Mouse (Mus musculus): ENCODE data around the gene Snap23.
A peak's percentile ranks its signal among the peaks of the same experiment; 100 is the strongest.

Gene Snap23

GRCm38 (mm10) chr2:120592227-120592626, 24.8 kb downstream of the Snap23 start:
- no peak for DNase-seq

- DNase-seq: no peak
Measured at GRCm38 (mm10) chr2:120597734-120598133, 30.3 kb downstream of the Snap23 start.

DNA sequence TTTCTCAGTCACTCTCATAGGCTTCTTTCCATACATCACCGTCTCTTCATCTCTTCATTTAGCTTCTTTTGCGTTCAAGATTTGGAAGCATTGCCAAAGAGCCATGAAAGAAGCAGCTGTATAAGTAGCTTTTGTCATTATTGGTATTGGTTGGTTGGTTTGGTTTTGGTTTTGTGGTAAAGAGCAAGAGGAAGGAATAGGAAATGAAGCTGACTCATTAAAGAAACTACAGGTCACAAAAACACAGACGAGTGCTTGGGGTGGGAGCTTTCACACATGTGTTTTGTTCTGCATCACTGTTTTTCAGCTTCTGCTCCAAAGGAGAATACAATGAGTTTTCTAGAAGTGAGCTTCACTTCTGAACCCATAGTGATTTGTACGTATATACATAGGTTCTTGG, 32.0 kb downstream of the Snap23 start:
- no peak for DNase-seq

- peak; percentile 7 for DNase-seq
Measured at GRCm38 (mm10) chr2:120606021-120606690, 38.7 kb downstream of the Snap23 start.

DNA sequence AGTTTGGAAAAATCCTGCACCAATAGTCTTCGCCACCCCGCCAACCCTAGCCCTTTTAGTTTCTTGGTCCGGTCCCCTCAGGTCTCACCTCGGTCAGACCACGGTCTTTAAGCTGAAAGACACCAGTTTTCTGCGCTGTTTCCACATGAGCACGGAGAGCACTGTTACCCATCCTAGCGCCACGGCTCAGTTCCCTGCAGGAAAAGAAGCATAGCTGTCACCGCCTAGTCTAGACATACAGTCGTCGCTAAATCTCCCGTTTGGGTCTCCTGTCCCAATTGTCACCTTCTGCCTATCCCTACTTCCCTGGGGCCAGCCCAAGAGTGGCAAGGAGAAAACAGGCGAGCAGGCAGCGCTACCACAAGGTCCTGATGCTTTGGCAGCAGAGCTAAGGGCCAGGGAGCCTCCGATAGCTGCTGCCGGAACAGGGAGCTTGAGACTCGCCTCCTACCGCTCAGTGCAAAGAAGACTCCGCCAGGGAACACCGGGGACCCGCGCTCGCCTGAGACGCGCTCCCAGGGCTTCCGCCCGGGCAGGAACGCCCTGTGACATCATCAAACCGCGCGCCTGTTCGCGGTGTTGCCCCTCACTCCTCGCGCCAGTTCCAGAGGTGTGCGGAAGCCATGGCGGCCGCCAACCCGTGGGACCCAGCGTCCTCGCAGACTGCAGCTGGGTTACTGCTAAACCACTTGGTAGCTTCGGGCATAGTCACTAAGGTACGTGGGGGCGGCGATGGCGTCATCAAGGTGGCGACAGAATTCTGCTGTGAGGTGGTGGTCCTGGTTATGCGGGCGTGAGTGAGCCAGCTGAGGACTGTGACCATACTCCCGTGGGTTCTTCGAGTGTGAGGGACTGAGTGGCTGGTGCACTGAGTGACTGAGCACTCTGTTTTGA, 41.6 kb downstream of the Snap23 start, which contains the start of the genes Haus2 and Lrrc57:
Haus2 (plus strand) TSS at position 554 of the 894 bp plus-strand sequence.
Lrrc57 (minus strand) TSS at position 691 of the 894 bp plus-strand sequence.
- DNase-seq: peak; percentile 95

- no peak for DNase-seq
Measured at GRCm38 (mm10) chr2:120616279-120617163, 49.0 kb downstream of the Snap23 start.

GRCm38 (mm10) chr2:120619538-120619937, 52.1 kb downstream of the Snap23 start:
- no peak for DNase-seq

DNA sequence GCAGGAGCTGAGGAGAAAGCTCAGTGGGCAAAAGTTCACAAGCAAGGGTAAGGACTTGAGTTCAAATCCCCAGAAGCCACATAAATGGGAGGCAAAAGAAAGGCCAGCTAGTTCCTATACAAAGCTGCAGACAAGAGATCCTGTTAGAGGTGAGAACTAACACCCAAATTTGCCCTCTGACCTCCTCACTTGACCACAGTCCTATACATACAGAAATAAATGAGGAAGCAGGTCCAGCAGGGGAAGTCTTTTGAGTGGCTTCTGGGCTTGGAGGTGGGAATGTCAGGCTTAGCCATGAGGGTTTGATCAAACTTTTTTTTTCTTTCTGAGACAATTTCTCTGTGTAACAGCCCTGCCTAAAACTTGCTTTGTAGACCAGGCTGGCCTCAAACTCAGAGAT, 55.4 kb downstream of the Snap23 start:
- DNase-seq: no peak

- DNase-seq: no peak
Measured at GRCm38 (mm10) chr2:120628076-120628865, 60.8 kb downstream of the Snap23 start.

DNA sequence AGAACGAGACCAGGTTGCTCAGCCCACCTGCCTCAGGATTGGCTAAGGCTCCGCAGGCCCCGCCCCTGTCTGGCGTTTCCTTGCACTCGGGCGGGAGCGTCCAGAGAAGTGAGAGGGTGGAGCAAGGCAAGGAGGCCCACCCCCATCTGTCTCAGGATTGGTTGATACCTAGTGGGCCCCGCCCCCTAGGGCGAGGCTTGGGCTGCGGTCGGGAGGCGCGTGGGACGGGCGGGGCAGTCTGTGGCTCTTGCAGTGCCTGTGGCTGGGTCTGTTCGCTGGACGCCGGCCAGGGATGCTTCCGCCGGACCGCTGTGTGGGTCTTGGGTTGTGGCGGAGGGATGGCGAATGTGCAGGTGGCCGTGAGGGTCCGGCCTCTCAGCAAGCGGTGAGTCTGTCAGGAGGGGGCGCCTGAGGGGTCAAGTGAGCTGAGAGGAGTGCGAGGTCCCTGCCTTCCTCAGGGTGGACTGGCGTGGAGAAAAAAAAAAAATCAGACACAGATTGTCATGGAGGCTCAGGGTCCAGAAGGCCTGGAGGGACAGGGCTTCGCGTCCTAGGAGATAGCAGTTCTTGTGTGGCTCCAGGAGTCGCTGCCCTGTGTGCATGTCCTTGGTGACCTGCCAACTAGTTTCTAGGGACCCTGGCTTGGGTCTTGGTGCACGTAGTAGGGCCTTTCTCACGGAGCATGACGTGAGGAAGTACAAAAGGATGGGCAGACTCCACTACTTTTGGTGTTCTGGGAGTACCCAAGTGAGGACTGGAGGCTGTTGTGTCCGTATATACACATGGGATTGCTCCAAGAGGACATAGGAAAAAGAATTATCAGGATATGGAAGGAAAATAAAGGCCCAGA, 61.6 kb downstream of the Snap23 start, which contains the start of gene Stard9:
Stard9 (plus strand) TSS at position 236 of the 850 bp plus-strand sequence.
- DNase-seq: peak; percentile 100

DNA sequence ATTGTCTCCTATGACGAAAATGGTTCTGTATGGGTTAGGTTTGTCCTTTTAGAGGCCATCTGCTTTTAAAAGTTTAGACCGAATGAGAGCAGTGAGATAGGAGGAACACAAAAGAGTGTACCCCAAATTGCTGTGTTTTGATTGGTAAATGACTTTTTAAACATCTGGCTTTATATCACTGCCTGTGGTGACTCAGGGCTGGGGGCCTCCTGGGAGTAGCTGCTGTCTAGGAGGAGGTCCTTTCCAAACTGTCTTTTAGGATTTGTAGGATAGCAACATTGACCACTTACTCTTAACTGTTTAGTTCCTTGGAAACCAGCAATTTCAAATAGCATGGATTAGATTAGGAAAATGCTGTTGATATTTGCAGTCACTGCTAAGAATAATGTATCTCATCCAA, 62.8 kb downstream of the Snap23 start:
- DNase-seq: no peak

GRCm38 (mm10) chr2:120630655-120631054, 63.2 kb downstream of the Snap23 start:
- DNase-seq: no peak

- no peak for DNase-seq
Measured at GRCm38 (mm10) chr2:120631521-120631920, 64.0 kb downstream of the Snap23 start.

GRCm38 (mm10) chr2:120631957-120632356, 64.5 kb downstream of the Snap23 start:
- DNase-seq: no peak

- DNase-seq: no peak
Measured at GRCm38 (mm10) chr2:120640835-120641234, 73.4 kb downstream of the Snap23 start.

- DNase-seq: no peak
Measured at GRCm38 (mm10) chr2:120643836-120644235, 76.4 kb downstream of the Snap23 start.

- DNase-seq: peak; percentile 6
Measured at GRCm38 (mm10) chr2:120646777-120647176, 79.3 kb downstream of the Snap23 start.

Data from embryo, embryonic 11 days (tissue).